7 mouse cellular contexts compared by ENCODE assay signal in the genomic region with DNA sequence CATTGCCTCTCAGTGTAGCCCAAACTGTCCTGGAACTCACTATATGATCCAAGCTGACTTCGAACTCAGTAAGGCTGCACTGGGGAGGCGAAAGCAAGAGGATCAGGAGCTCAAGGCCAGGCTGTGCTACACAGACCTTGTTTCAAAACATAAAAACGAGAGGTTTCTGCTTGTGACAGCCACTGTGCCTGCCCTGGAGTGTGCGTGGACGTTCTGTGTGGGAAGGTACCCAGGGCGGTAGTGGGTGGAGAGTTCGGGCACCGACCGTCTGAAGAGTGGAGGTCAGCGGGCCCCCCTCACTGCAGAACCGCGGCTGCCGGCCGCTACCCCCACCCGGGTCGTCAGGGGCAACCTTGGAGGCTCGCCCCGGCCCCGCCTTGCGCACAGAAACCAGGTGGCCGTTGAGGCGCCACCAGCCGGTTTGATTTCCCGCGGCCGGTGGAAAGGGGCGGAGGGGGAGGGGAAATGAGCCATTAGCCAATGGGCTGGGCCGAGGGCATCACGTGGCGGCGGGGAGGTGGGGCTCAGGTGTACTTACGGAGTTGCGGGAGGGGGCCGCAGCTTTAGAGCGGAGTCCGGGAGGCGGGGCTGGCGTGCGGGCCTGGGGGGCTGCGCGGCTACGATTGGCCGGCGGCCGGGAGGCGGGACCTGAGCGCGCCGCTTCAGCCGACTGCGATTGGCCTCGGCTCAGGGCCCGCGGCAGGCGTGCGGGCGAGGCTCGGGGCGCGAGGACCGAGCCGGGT. TPM values are rescaled to one million over a fixed set of nuclear protein-coding genes. Genes with fewer than 3 reads are reported as not detected.
A peak's percentile ranks its signal among the peaks of the same experiment; 100 is the strongest.
DNase-seq lines count a peak whose midpoint lies in the region; ATAC-seq and TF ChIP-seq lines count a peak whose summit lies in the region.

A gene (plus strand): TSS at position 660 of the 743 bp plus-strand sequence.

- peak; percentile 90 to 94 for DNase-seq in adrenal gland, postnatal 36 days
- DNase-seq in embryonic facial prominence, embryonic 10.5 days (ENCODE audit: low spot score) = peak; percentile 97
- no peak for DNase-seq in gonadal fat pad, adult 2 months (ENCODE audit: low read depth)
- DNase-seq in left cerebral cortex, postnatal 4 days = peak; percentile 96
- DNase-seq in midbrain, embryonic 11.5 days (ENCODE audit: low spot score, missing footprints) = peak; percentile 97

- H3K9ac ChIP-seq in intestine, embryonic 16.5 days (ENCODE audit: low read depth, low read length) = peak within 1 kb of the TSS; percentile 67
- peak within 1 kb of the TSS; percentile 66 for H3K9ac ChIP-seq in midbrain, embryonic 11.5 days (ENCODE audit: low read length)

- peaks cover 59% of the 10 kb centered on the region for H3K27me3 ChIP-seq in embryonic facial prominence, embryonic 10.5 days (replicated peaks; ENCODE audit: low read depth, poor library complexity, severe bottlenecking)
- H3K27me3 ChIP-seq in intestine, embryonic 16.5 days (replicated peaks; ENCODE audit: control insufficient read depth, insufficient read depth, low read length) = 0 out of 2 replicates have a peak, but pooled peaks cover 3% of the 10 kb centered on the region
- H3K27me3 ChIP-seq in midbrain, embryonic 11.5 days (ENCODE audit: control insufficient read depth, insufficient read depth, low read length) = peaks cover 39% of the 10 kb centered on the region
- H3K27me3 ChIP-seq in small intestine, adult 2 months (ENCODE audit: control insufficient read depth, insufficient read depth, low read length) = peaks cover 11% of the 10 kb centered on the region; the same call in 1 of the 2 replicates

- intact Hi-C loops in left cerebral cortex, postnatal 4 days (cut with DNase I) = loop anchor here (10.0 kb wide), 1 partner anchor 49 kb away; a partner anchor contains a TSS

- peak; percentile 87 for ATAC-seq in intestine, embryonic 16.5 days
- peak; percentile 90 for ATAC-seq in midbrain, embryonic 11.5 days (ENCODE audit: low FRiP score)

- TF ChIP-seq CTCF in small intestine, adult 2 months (IDR thresholded peaks at IDR 0.05; ENCODE audit: extremely low read depth, insufficient read length, insufficient replicate concordance, low read depth, low read length) = no peak

- peak within 1 kb of the TSS; percentile 75 for H3K4me3 ChIP-seq in embryonic facial prominence, embryonic 10.5 days
- peak within 1 kb of the TSS; percentile 55 for H3K4me3 ChIP-seq in intestine, embryonic 16.5 days (ENCODE audit: low read length)
- peak within 1 kb of the TSS; percentile 54 for H3K4me3 ChIP-seq in midbrain, embryonic 11.5 days (ENCODE audit: low read depth, low read length)
- peak within 1 kb of the TSS; percentile 49 for H3K4me3 ChIP-seq in small intestine, adult 2 months (ENCODE audit: low read depth, low read length)

- no peaks in the 10 kb centered on the region for H3K36me3 ChIP-seq in embryonic facial prominence, embryonic 10.5 days (replicated peaks)
- no peaks in the 10 kb centered on the region for H3K36me3 ChIP-seq in intestine, embryonic 16.5 days (ENCODE audit: control insufficient read depth, insufficient read depth, low read length)
- no peaks in the 10 kb centered on the region for H3K36me3 ChIP-seq in midbrain, embryonic 11.5 days (ENCODE audit: control insufficient read depth, insufficient read depth, low read length)
- no peaks in the 10 kb centered on the region for H3K36me3 ChIP-seq in small intestine, adult 2 months (ENCODE audit: control insufficient read depth, insufficient read depth, low read length)

- no peaks in the 10 kb centered on the region for H3K9me3 ChIP-seq in embryonic facial prominence, embryonic 10.5 days
- H3K9me3 ChIP-seq in intestine, embryonic 16.5 days (ENCODE audit: control insufficient read depth, low read length) = no peaks in the 10 kb centered on the region
- no peaks in the 10 kb centered on the region for H3K9me3 ChIP-seq in midbrain, embryonic 11.5 days (ENCODE audit: control insufficient read depth, low read length)

- peak within 1 kb of the TSS; percentile 100 for H3K4me2 ChIP-seq in intestine, embryonic 16.5 days (ENCODE audit: low read depth, low read length)
- peak within 1 kb of the TSS; percentile 98 for H3K4me2 ChIP-seq in midbrain, embryonic 11.5 days

- WGBS in embryonic facial prominence, embryonic 10.5 days = 1% methylated on average over 62 of the region's 62 CpGs
- 1% methylated on average over 53 of the region's 62 CpGs for WGBS in intestine, embryonic 16.5 days
- WGBS in midbrain, embryonic 11.5 days = 1% methylated on average over 59 of the region's 62 CpGs
- WGBS in small intestine, adult 2 months = 2% methylated on average over 49 of the region's 62 CpGs

- no peak for TF ChIP-seq POLR2A in small intestine, adult 2 months (IDR thresholded peaks at IDR 0.05; ENCODE audit: low read depth, low read length)

- peaks cover 54% of the 10 kb centered on the region for H3K4me1 ChIP-seq in embryonic facial prominence, embryonic 10.5 days
- H3K4me1 ChIP-seq in intestine, embryonic 16.5 days (ENCODE audit: control insufficient read depth, insufficient read depth, low read length) = peaks cover 35% of the 10 kb centered on the region
- peaks cover 10% of the 10 kb centered on the region for H3K4me1 ChIP-seq in midbrain, embryonic 11.5 days (ENCODE audit: control insufficient read depth, insufficient read depth, low read length)
- peaks cover 11% of the 10 kb centered on the region for H3K4me1 ChIP-seq in small intestine, adult 2 months (ENCODE audit: control insufficient read depth, insufficient read depth, insufficient read length, low read length)

- peak within 1 kb of the TSS; percentile 86 for H3K27ac ChIP-seq in embryonic facial prominence, embryonic 10.5 days (replicated peaks)
- no peak within 1 kb of the TSS for H3K27ac ChIP-seq in intestine, embryonic 16.5 days (ENCODE audit: low read length)
- H3K27ac ChIP-seq in midbrain, embryonic 11.5 days (ENCODE audit: low read depth, low read length) = no peak within 1 kb of the TSS
- H3K27ac ChIP-seq in small intestine, adult 2 months (ENCODE audit: insufficient read depth, low read depth, low read length) = no peak within 1 kb of the TSS

RNA-seq across cellular contexts. Expression of the gene that starts here (rescaled TPM):
- 10 to 100 TPM; 11.5 to 11.8 TPM for total RNA-seq in adrenal gland, postnatal 36 days (2021)
- polyA plus RNA-seq in embryonic facial prominence, embryonic 10.5 days (2016; fragmentation: Nextera tagmentation; extraction: Ambion mirVana) = 5.1 and 5.8 TPM in 2 replicates
- 19.2 and 37.4 TPM in 2 replicates for polyA plus RNA-seq in gonadal fat pad, adult 2 months (2012; rRNA removed)
- 1.3 and 2.1 TPM in 2 replicates for polyA plus RNA-seq in intestine, embryonic 16.5 days (2015; fragmentation: Nextera tagmentation; extraction: Ambion mirVana)
- total RNA-seq in left cerebral cortex, postnatal 4 days (2021) = 10 to 100 TPM; 16.1 to 23.5 TPM
- polyA plus RNA-seq in midbrain, embryonic 11.5 days (2014; fragmentation: Nextera tagmentation; extraction: Ambion mirVana) = 3.2 and 5.1 TPM in 2 replicates
- polyA plus RNA-seq in small intestine, adult 2 months (2012; rRNA removed) = 10.6 and 11.4 TPM in 2 replicates
